Mouse (Mus musculus): Measurements from ENCODE around the gene Gpx4.

DNA sequence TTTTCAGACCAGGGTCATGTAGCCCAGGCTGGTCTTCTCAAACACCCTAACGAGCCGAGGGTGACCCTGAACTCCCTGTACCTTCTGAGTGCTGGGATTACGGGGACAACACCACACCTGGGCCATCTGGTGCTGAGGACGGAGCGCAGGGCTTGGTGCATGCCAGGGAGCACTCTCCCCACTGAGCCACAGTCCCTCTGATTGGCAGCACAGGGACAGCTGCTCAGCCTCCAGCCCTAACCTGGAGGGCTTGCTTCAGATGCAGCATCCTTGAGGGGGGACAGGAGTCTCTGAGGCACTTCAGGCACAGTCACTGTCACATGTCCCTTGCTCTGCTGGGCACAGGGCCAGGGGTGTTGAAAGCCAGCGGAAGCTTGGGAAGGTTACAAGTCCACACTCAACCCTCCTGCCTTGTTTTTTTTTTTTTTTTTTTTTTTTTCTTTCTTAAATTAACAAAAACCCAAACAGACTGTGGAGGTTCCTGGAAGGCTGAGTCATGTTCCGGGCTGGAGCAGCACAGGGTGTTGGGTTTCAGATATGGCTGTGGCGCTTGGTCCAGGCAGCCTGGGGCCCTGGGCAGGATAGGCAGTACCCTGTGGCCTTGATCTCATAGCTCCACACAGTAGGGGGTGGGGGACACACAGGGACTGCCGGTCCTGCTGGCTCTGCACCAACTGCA is 24.0 kb downstream of the Gpx4 start:
- TF ChIP-seq CTCF (IDR thresholded peaks at IDR 0.05; ENCODE audit: borderline replicate concordance, extremely low read depth, insufficient read depth, insufficient read length) (no peak), POLR2A (IDR thresholded peaks at IDR 0.05; ENCODE audit: borderline replicate concordance, extremely low read depth, insufficient read depth, insufficient read length, poor library complexity, severe bottlenecking) (no peak)

Data from brain, embryonic 14.5 days (tissue).